Mouse (Mus musculus) MEL (cell line): ENCODE measurements around the gene Kctd6.

Experiments used
- BHLHE40 ChIP-seq: IDR thresholded peaks from 2 replicates; pipeline ENCODE4 v1.6.1; 2012; ENCODE audit warnings: low read depth, mild to moderate bottlenecking, inconsistent platforms, low read length, improper control_type of control experiment, borderline replicate concordance
- CHD1 ChIP-seq: IDR thresholded peaks from 2 replicates; pipeline ENCODE4 v1.6.1; 2012; ENCODE audit warnings: low read depth, mild to moderate bottlenecking, inconsistent platforms, low read length, improper control_type of control experiment
- CHD2 ChIP-seq: IDR thresholded peaks from 2 replicates; pipeline ENCODE4 v1.6.1; 2011; ENCODE audit warnings: low read length, improper control_type of control experiment
- CTCF ChIP-seq, 3 experiments: IDR thresholded peaks in 2 of 3; conservative IDR thresholded peaks in 1 of 3; 2 replicates each; pipeline ENCODE4 v1.5.1; 2011 to 2012; ENCODE audit warnings: low read length in 3 of 3, low read depth in 2 of 3, mild to moderate bottlenecking in 2 of 3, improper control_type of control experiment in 1 of 3, inconsistent platforms in 1 of 3, mixed read lengths in 1 of 3, moderate library complexity in 1 of 3; ENCODE audit not compliant: control insufficient read depth in 1 of 3, insufficient read depth in 1 of 3, poor library complexity in 1 of 3, severe bottlenecking in 1 of 3
- E2F4 ChIP-seq: IDR thresholded peaks from 2 replicates; pipeline ENCODE4 v1.6.1; 2011; ENCODE audit warnings: low read depth, low read length, improper control_type of control experiment, borderline replicate concordance
- EP300 ChIP-seq, 2 experiments: IDR thresholded peaks; 2 replicates each; pipeline ENCODE4 v1.6.1; 2011; ENCODE audit warnings: improper control_type of control experiment in 2 of 2, low read length in 2 of 2, low read depth in 1 of 2, mild to moderate bottlenecking in 1 of 2
- HCFC1 ChIP-seq: IDR thresholded peaks from 2 replicates; pipeline ENCODE4 v1.6.1; 2012; ENCODE audit warnings: low read depth, mild to moderate bottlenecking, inconsistent platforms, low read length, improper control_type of control experiment, moderate library complexity
- MAX ChIP-seq: IDR thresholded peaks from 2 replicates; pipeline ENCODE4 v1.6.1; 2011; ENCODE audit warnings: low read length, improper control_type of control experiment
- MEF2A ChIP-seq: IDR thresholded peaks from 2 replicates; pipeline ENCODE4 v1.6.1; 2014; ENCODE audit warnings: low read depth, mild to moderate bottlenecking, inconsistent platforms, low read length, improper control_type of control experiment; ENCODE audit not compliant: poor library complexity, insufficient replicate concordance, severe bottlenecking; ENCODE audit errors: extremely low read depth
- POLR2A ChIP-seq, 2 experiments: IDR thresholded peaks; 2 replicates each; pipeline ENCODE4 v1.6.1; 2011 to 2012; ENCODE audit warnings: low read length in 2 of 2, mild to moderate bottlenecking in 2 of 2, control low read depth in 1 of 2, improper control_type of control experiment in 1 of 2, low read depth in 1 of 2, moderate library complexity in 1 of 2; ENCODE audit not compliant: control insufficient read depth in 1 of 2, insufficient read depth in 1 of 2, poor library complexity in 1 of 2
- TAL1 ChIP-seq: IDR thresholded peaks from 2 replicates; pipeline ENCODE4 v1.6.1; 2012; ENCODE audit warnings: mild to moderate bottlenecking, inconsistent platforms, low read length, moderate library complexity, mixed read lengths
- ZKSCAN1 ChIP-seq: IDR thresholded peaks from 2 replicates; pipeline ENCODE4 v1.6.1; 2012; ENCODE audit warnings: low read depth, mild to moderate bottlenecking, inconsistent platforms, low read length, improper control_type of control experiment, moderate library complexity
- ZMIZ1 ChIP-seq: IDR thresholded peaks from 2 replicates; pipeline ENCODE4 v1.6.1; 2012; ENCODE audit warnings: low read depth, mild to moderate bottlenecking, inconsistent platforms, low read length, improper control_type of control experiment, moderate library complexity

- no peak for TF ChIP-seq CTCF (IDR thresholded peaks at IDR 0.05 in 2 of 3, conservative IDR thresholded peaks at IDR 0.05 in 1 of 3; ENCODE audit: control insufficient read depth in 1 of 3, insufficient read depth in 1 of 3, low read depth in 2 of 3, low read length in 3 of 3, poor library complexity in 1 of 3, severe bottlenecking in 1 of 3)
- no peak for TF ChIP-seq E2F4
- no peak for TF ChIP-seq CHD2
- no peak for TF ChIP-seq MAX
- no peak for TF ChIP-seq ZKSCAN1
- TF ChIP-seq POLR2A (IDR thresholded peaks at IDR 0.05; ENCODE audit: control insufficient read depth in 1 of 2, insufficient read depth in 1 of 2, low read depth in 1 of 2, low read length in 2 of 2, poor library complexity in 1 of 2): no peak
- no peak for TF ChIP-seq EP300 (IDR thresholded peaks at IDR 0.05; ENCODE audit: low read depth in 1 of 2, low read length in 2 of 2)
- no peak for TF ChIP-seq BHLHE40
- no peak for TF ChIP-seq MEF2A
- no peak for TF ChIP-seq ZMIZ1
- no peak for TF ChIP-seq TAL1
- no peak for TF ChIP-seq HCFC1
- no peak for TF ChIP-seq CHD1
Observed at GRCm38 (mm10) chr14:8256881-8257280, 42.9 kb downstream of the Kctd6 start.
